Mouse (Mus musculus) embryonic facial prominence, embryonic 11.5 days (tissue): Measurements from ENCODE around the gene Gm17660. TPM values are rescaled to one million over a fixed set of nuclear protein-coding genes. Genes with fewer than 3 reads are reported as not detected.

ENCODE experiments used
- ATAC-seq: fragments of 200-750 bp; cut with Nextera tagmentation; replicated peaks from 2 replicates; pipeline ENCODE4 v1.8.0; 2017; ENCODE audit warnings: low read depth; ENCODE audit not compliant: insufficient number of reproducible peaks, low FRiP score, low TSS enrichment
- DNase-seq: peaks from one replicate; pipeline ENCODE4 v3.0.0-alpha.2; 2015; ENCODE audit warnings: low spot score
- H3K27ac ChIP-seq: fragments of 300-500 bp; sonication (generic); replicated peaks from 2 replicates; pipeline ENCODE4 v1.5.1; 2014; ENCODE audit warnings: mild to moderate bottlenecking, low read depth, low read length, control low read depth
- H3K27me3 ChIP-seq: fragments of 300-500 bp; sonication (generic); 2 replicates; pipeline ENCODE4 v1.6.1; 2014; ENCODE audit warnings: mild to moderate bottlenecking, low read length, moderate library complexity, mixed read lengths; ENCODE audit not compliant: control insufficient read depth, insufficient read depth
- H3K36me3 ChIP-seq: fragments of 300-500 bp; sonication (generic); replicated peaks from 2 replicates; pipeline ENCODE4 v1.6.1; 2014; ENCODE audit warnings: low read depth, mild to moderate bottlenecking, low read length, moderate library complexity, mixed read lengths; ENCODE audit not compliant: control insufficient read depth, insufficient read depth
- H3K4me1 ChIP-seq: fragments of 300-500 bp; sonication (generic); 2 replicates; pipeline ENCODE4 v1.6.1; 2014; ENCODE audit warnings: low read length, mixed read lengths; ENCODE audit not compliant: control insufficient read depth, insufficient read depth
- H3K4me2 ChIP-seq: fragments of 300-500 bp; sonication (generic); 2 replicates; pipeline ENCODE4 v1.6.1; 2014; ENCODE audit warnings: low read depth, mild to moderate bottlenecking, control low read depth, low read length, moderate library complexity
- H3K4me3 ChIP-seq: fragments of 300-500 bp; sonication (generic); 2 replicates; pipeline ENCODE4 v1.5.1; 2014; ENCODE audit warnings: low read depth, low read length, control low read depth
- H3K9ac ChIP-seq: fragments of 300-500 bp; sonication (generic); replicated peaks from 2 replicates; pipeline ENCODE4 v1.6.1; 2014; ENCODE audit warnings: mild to moderate bottlenecking, control low read depth, low read length
- H3K9me3 ChIP-seq: fragments of 300-500 bp; sonication (generic); replicated peaks from 2 replicates; pipeline ENCODE4 v1.6.1; 2016; ENCODE audit warnings: mild to moderate bottlenecking, low read length, inconsistent platforms, mixed read lengths; ENCODE audit not compliant: control insufficient read depth
- WGBS: fragments of 180-500 bp; shearing (Covaris S2); extraction: QIAGEN DNeasy Blood & Tissue Kit; methylation state at CpG from one replicate; pipeline ENCODE4 v1.1.7; 2014; 5-methylcytosine and 5-hydroxymethylcytosine counted together
- polyA plus RNA-seq: library from polyadenylated mRNA; unstranded; fragments of >200 nt; fragmentation: Nextera tagmentation; extraction: Ambion mirVana; gene quantifications from 2 replicates; pipeline ENCODE4 v1.2.1, GENCODE M21; 2014

Gene Gm17660
- polyA plus RNA-seq, 1 experiment from 2014 or later: not detected

- no peak overlapping the region for H3K4me3 ChIP-seq
- no peaks in the 10 kb centered on the region; the same call in none of the 2 replicates for H3K36me3 ChIP-seq
- no peaks in the 10 kb centered on the region for H3K9me3 ChIP-seq
- H3K9ac ChIP-seq: no peak overlapping the region
- H3K27me3 ChIP-seq: no peaks in the 10 kb centered on the region
- no peaks in the 10 kb centered on the region for H3K4me1 ChIP-seq
- 93% methylated on average over 5 of the region's 5 CpGs for WGBS
- no peak overlapping the region for H3K27ac ChIP-seq
- no peak for ATAC-seq
- no peak for DNase-seq
- H3K4me2 ChIP-seq: no peak overlapping the region
Observed at GRCm38 (mm10) chr5:104060429-104060828, 17.0 kb downstream of the Gm17660 start.

GRCm38 (mm10) chr5:104059628-104060027 lies 17.8 kb downstream of the Gm17660 start:
- WGBS: 91% methylated on average over 9 of the region's 9 CpGs
- Histone ChIP-seq H3K4me2 (no peak overlapping the region), H3K9me3 (no peaks in the 10 kb centered on the region), H3K36me3 (no peaks in the 10 kb centered on the region; the same call in none of the 2 replicates), H3K4me1 (no peaks in the 10 kb centered on the region), H3K27me3 (no peaks in the 10 kb centered on the region), H3K9ac (no peak overlapping the region), H3K4me3 (no peak overlapping the region), H3K27ac (no peak overlapping the region)
- ATAC-seq: no peak
- no peak for DNase-seq

GRCm38 (mm10) chr5:104058021-104058420 lies 19.4 kb downstream of the Gm17660 start:
- H3K9me3 ChIP-seq: no peaks in the 10 kb centered on the region
- H3K4me2 ChIP-seq: no peak overlapping the region
- H3K9ac ChIP-seq: no peak overlapping the region
- H3K4me3 ChIP-seq: no peak overlapping the region
- no peak overlapping the region for H3K27ac ChIP-seq
- WGBS: 65% methylated on average over 15 of the region's 15 CpGs
- H3K27me3 ChIP-seq: no peaks in the 10 kb centered on the region
- ATAC-seq (no peak), DNase-seq (peak; percentile 30)
- H3K4me1 ChIP-seq: no peaks in the 10 kb centered on the region
- H3K36me3 ChIP-seq: no peaks in the 10 kb centered on the region; the same call in none of the 2 replicates

GRCm38 (mm10) chr5:104056295-104056694 lies 21.1 kb downstream of the Gm17660 start:
- H3K27me3 ChIP-seq: no peaks in the 10 kb centered on the region
- WGBS: 86% methylated on average over 7 of the region's 7 CpGs
- H3K27ac ChIP-seq: no peak overlapping the region
- no peaks in the 10 kb centered on the region for H3K4me1 ChIP-seq
- peaks cover 2% of the 10 kb centered on the region; the same call in 1 of the 2 replicates for H3K36me3 ChIP-seq
- ATAC-seq: no peak
- H3K9me3 ChIP-seq: no peaks in the 10 kb centered on the region
- no peak overlapping the region for H3K9ac ChIP-seq
- no peak overlapping the region for H3K4me3 ChIP-seq
- H3K4me2 ChIP-seq: no peak overlapping the region
- no peak for DNase-seq

GRCm38 (mm10) chr5:104055816-104056215 lies 21.6 kb downstream of the Gm17660 start:
- no peaks in the 10 kb centered on the region for H3K9me3 ChIP-seq
- ATAC-seq: no peak
- 88% methylated on average over 4 of the region's 4 CpGs for WGBS
- no peak overlapping the region for H3K27ac ChIP-seq
- no peak for DNase-seq
- H3K4me2 ChIP-seq: no peak overlapping the region
- no peak overlapping the region for H3K9ac ChIP-seq
- peaks cover 3% of the 10 kb centered on the region; the same call in 1 of the 2 replicates for H3K36me3 ChIP-seq
- H3K4me1 ChIP-seq: no peaks in the 10 kb centered on the region
- no peaks in the 10 kb centered on the region for H3K27me3 ChIP-seq
- no peak overlapping the region for H3K4me3 ChIP-seq

GRCm38 (mm10) chr5:104054938-104055337 lies 22.5 kb downstream of the Gm17660 start:
- Histone ChIP-seq H3K4me3 (no peak overlapping the region), H3K4me1 (no peaks in the 10 kb centered on the region), H3K9me3 (no peaks in the 10 kb centered on the region), H3K27ac (no peak overlapping the region), H3K27me3 (no peaks in the 10 kb centered on the region), H3K4me2 (no peak overlapping the region), H3K36me3 (peaks cover 3% of the 10 kb centered on the region; the same call in 1 of the 2 replicates), H3K9ac (no peak overlapping the region)
- no peak for ATAC-seq
- no peak for DNase-seq
- over 99% methylated on average over 4 of the region's 4 CpGs for WGBS

- Histone ChIP-seq H3K27ac (no peak overlapping the region), H3K9ac (no peak overlapping the region), H3K27me3 (no peaks in the 10 kb centered on the region), H3K36me3 (peaks cover 3% of the 10 kb centered on the region; the same call in 1 of the 2 replicates), H3K4me3 (no peak overlapping the region), H3K9me3 (no peaks in the 10 kb centered on the region), H3K4me2 (no peak overlapping the region), H3K4me1 (no peaks in the 10 kb centered on the region)
- ATAC-seq (no peak), DNase-seq (peak; percentile 33)
- 60% methylated on average over 8 of the region's 8 CpGs for WGBS
Observed at GRCm38 (mm10) chr5:104052956-104053355, 24.5 kb downstream of the Gm17660 start.

- Histone ChIP-seq H3K9ac (no peak overlapping the region), H3K27ac (no peak overlapping the region), H3K27me3 (no peaks in the 10 kb centered on the region), H3K4me1 (no peaks in the 10 kb centered on the region), H3K36me3 (peaks cover 3% of the 10 kb centered on the region; the same call in 1 of the 2 replicates), H3K4me3 (no peak overlapping the region; the same call in 1 of the 2 replicates), H3K4me2 (peak overlapping the region; percentile 65; the same call in 1 of the 2 replicates), H3K9me3 (no peaks in the 10 kb centered on the region)
- ATAC-seq: no peak
- no peak for DNase-seq
- 47% methylated on average over 4 of the region's 4 CpGs for WGBS
Observed at GRCm38 (mm10) chr5:104048139-104048538, 29.3 kb downstream of the Gm17660 start.
